Mouse (Mus musculus) cortical plate, adult 2 months (tissue): ENCODE results near the gene Lrrk1. TPM values are rescaled to one million over a fixed set of nuclear protein-coding genes. Genes with fewer than 3 reads are reported as not detected.

Experiments
- H3K27ac ChIP-seq: fragments of 200-500 bp; 2 replicates; pipeline ENCODE4 v1.5.1; 2012; ENCODE audit warnings: low read length, control low read depth, inconsistent platforms; ENCODE audit not compliant: insufficient read depth
- H3K4me1 ChIP-seq: fragments of 200-500 bp; 2 replicates; pipeline ENCODE4 v1.6.1; 2011; ENCODE audit warnings: low read length; ENCODE audit not compliant: control insufficient read depth, insufficient read depth
- H3K4me3 ChIP-seq: fragments of 200-500 bp; 2 replicates; pipeline ENCODE4 v1.5.1; 2011; ENCODE audit warnings: mild to moderate bottlenecking, low read length, control low read depth; ENCODE audit not compliant: insufficient read depth
- CTCF ChIP-seq: fragments of 200-500 bp; IDR thresholded peaks from 2 replicates; pipeline ENCODE4 v1.5.1; 2011; ENCODE audit warnings: mild to moderate bottlenecking, control low read depth, low read length; ENCODE audit not compliant: insufficient read depth; ENCODE audit errors: extremely low read depth
- POLR2A ChIP-seq: fragments of 200-500 bp; IDR thresholded peaks from 2 replicates; pipeline ENCODE4 v1.6.1; 2011; ENCODE audit warnings: mild to moderate bottlenecking, low read length, control low read depth; ENCODE audit not compliant: insufficient read depth; ENCODE audit errors: extremely low read depth
- polyA plus RNA-seq: library from polyadenylated mRNA; depleted of rRNA; stranded (reverse); fragments of >200 nt; gene quantifications from 2 replicates; pipeline ENCODE4 v1.2.3, GENCODE M21; 2012

The Lrrk1 gene
- polyA plus RNA-seq, 1 experiment = 3.5 TPM

- Histone ChIP-seq H3K4me1 (no peaks in the 10 kb centered on the region), H3K4me3 (no peak overlapping the region), H3K27ac (no peak overlapping the region)
- TF ChIP-seq POLR2A = no peak
- TF ChIP-seq CTCF = no peak
Measured at GRCm38 (mm10) chr7:66405951-66406721, 18.0 kb upstream of the Lrrk1 start.

GRCm38 (mm10) chr7:66405541-66405940 is 17.4 kb upstream of the Lrrk1 start:
- TF ChIP-seq POLR2A (no peak), CTCF (no peak)
- Histone ChIP-seq H3K4me1 (no peaks in the 10 kb centered on the region), H3K4me3 (no peak overlapping the region), H3K27ac (no peak overlapping the region)

- no peak for TF ChIP-seq POLR2A
- no peak for TF ChIP-seq CTCF
- Histone ChIP-seq H3K4me1 (no peaks in the 10 kb centered on the region), H3K27ac (no peak overlapping the region), H3K4me3 (no peak overlapping the region)
Measured at GRCm38 (mm10) chr7:66404802-66405201, 16.7 kb upstream of the Lrrk1 start.

- Histone ChIP-seq H3K27ac (no peak overlapping the region), H3K4me1 (no peaks in the 10 kb centered on the region), H3K4me3 (no peak overlapping the region)
- TF ChIP-seq CTCF (no peak), POLR2A (no peak)
Measured at GRCm38 (mm10) chr7:66404141-66404540, 16.0 kb upstream of the Lrrk1 start.

GRCm38 (mm10) chr7:66402876-66403275 is 14.7 kb upstream of the Lrrk1 start:
- no peaks in the 10 kb centered on the region for H3K4me1 ChIP-seq
- no peak for TF ChIP-seq POLR2A
- no peak for TF ChIP-seq CTCF
- H3K27ac ChIP-seq = no peak overlapping the region
- no peak overlapping the region for H3K4me3 ChIP-seq

- H3K4me1 ChIP-seq = no peaks in the 10 kb centered on the region
- no peak overlapping the region for H3K4me3 ChIP-seq
- no peak for TF ChIP-seq POLR2A
- TF ChIP-seq CTCF = no peak
- H3K27ac ChIP-seq = no peak overlapping the region
Measured at GRCm38 (mm10) chr7:66401605-66402004, 13.5 kb upstream of the Lrrk1 start.

- no peak overlapping the region for H3K27ac ChIP-seq
- no peak for TF ChIP-seq POLR2A
- TF ChIP-seq CTCF = no peak
- no peaks in the 10 kb centered on the region for H3K4me1 ChIP-seq
Measured at GRCm38 (mm10) chr7:66397288-66397687, 9.1 kb upstream of the Lrrk1 start.

GRCm38 (mm10) chr7:66388621-66389532 is 727 bp upstream of the Lrrk1 start:
- H3K4me3 ChIP-seq = peak overlapping the region; percentile 32; the same call in 1 of the 2 replicates
- no peak overlapping the region for H3K27ac ChIP-seq
- no peaks in the 10 kb centered on the region for H3K4me1 ChIP-seq
- TF ChIP-seq CTCF (peak; percentile 89), POLR2A (no peak)

More at GRCm38 (mm10) chr7:66397288-66397687, 9.1 kb upstream of the Lrrk1 start:
- H3K4me3 ChIP-seq = no peak overlapping the region

- no peak overlapping the region for H3K27ac ChIP-seq
- H3K4me1 ChIP-seq = no peaks in the 10 kb centered on the region
- TF ChIP-seq POLR2A = no peak
- no peak for TF ChIP-seq CTCF
- H3K4me3 ChIP-seq = peak overlapping the region; percentile 32; the same call in 1 of the 2 replicates
Measured at GRCm38 (mm10) chr7:66387419-66387812, 734 bp downstream of the Lrrk1 start.

GRCm38 (mm10) chr7:66386411-66386810 is 1.7 kb downstream of the Lrrk1 start:
- TF ChIP-seq CTCF = no peak
- Histone ChIP-seq H3K4me1 (no peaks in the 10 kb centered on the region), H3K27ac (no peak overlapping the region), H3K4me3 (no peak overlapping the region)
